Mouse (Mus musculus) intestine, postnatal 0 days (tissue): ENCODE measurements around the gene Dsn1. TPM values are rescaled to one million over a fixed set of nuclear protein-coding genes. Genes with fewer than 3 reads are reported as not detected.

Source experiments
- ATAC-seq: fragments of 200-750 bp; cut with Nextera tagmentation; 2 replicates; pipeline ENCODE4 v1.8.0; 2017; ENCODE audit warnings: mild to moderate bottlenecking, moderate TSS enrichment, moderate library complexity
- H3K27ac ChIP-seq: fragments of 300-500 bp; sonication (generic); 2 replicates; pipeline ENCODE4 v1.5.1; 2014; ENCODE audit warnings: mild to moderate bottlenecking, low read depth, low read length, moderate library complexity
- H3K27me3 ChIP-seq: fragments of 300-500 bp; sonication (generic); replicated peaks from 2 replicates; pipeline ENCODE4 v1.6.1; 2014; ENCODE audit warnings: low read length, mixed read lengths; ENCODE audit not compliant: control insufficient read depth, insufficient read depth
- H3K36me3 ChIP-seq: fragments of 300-500 bp; sonication (generic); 2 replicates; pipeline ENCODE4 v1.6.1; 2014; ENCODE audit warnings: mild to moderate bottlenecking, moderate library complexity; ENCODE audit not compliant: control insufficient read depth, insufficient read depth
- H3K4me1 ChIP-seq: fragments of 300-500 bp; sonication (generic); replicated peaks from 2 replicates; pipeline ENCODE4 v1.6.1; 2014; ENCODE audit warnings: antibody characterized with exemption, low read length, mixed read lengths; ENCODE audit not compliant: control insufficient read depth, insufficient read depth
- H3K4me2 ChIP-seq: fragments of 300-500 bp; sonication (generic); replicated peaks from 2 replicates; pipeline ENCODE4 v1.6.1; 2014; ENCODE audit warnings: low read depth, mild to moderate bottlenecking, moderate library complexity
- H3K4me3 ChIP-seq: fragments of 300-500 bp; sonication (generic); 2 replicates; pipeline ENCODE4 v1.5.1; 2014; ENCODE audit warnings: low read depth, low read length
- H3K9ac ChIP-seq: fragments of 300-500 bp; sonication (generic); 2 replicates; pipeline ENCODE4 v1.6.1; 2014; ENCODE audit warnings: mild to moderate bottlenecking, low read depth, low read length
- H3K9me3 ChIP-seq: fragments of 300-500 bp; sonication (generic); 2 replicates; pipeline ENCODE4 v1.6.1; 2016; ENCODE audit warnings: mixed run types; ENCODE audit not compliant: control insufficient read depth
- CTCF ChIP-seq: sonication (generic); IDR thresholded peaks from 2 replicates; pipeline ENCODE4 v1.5.1; 2016; ENCODE audit warnings: low read depth, mild to moderate bottlenecking, control low read depth, antibody characterized with exemption, moderate library complexity
- WGBS: fragments of 180-500 bp; shearing (Covaris S2); extraction: QIAGEN DNeasy Blood & Tissue Kit; methylation state at CpG from one replicate; pipeline ENCODE4 v1.1.7; 2014; 5-methylcytosine and 5-hydroxymethylcytosine counted together
- polyA plus RNA-seq: library from polyadenylated mRNA; unstranded; fragments of >200 nt; fragmentation: Nextera tagmentation; extraction: Ambion mirVana; gene quantifications from 2 replicates; pipeline ENCODE4 v1.2.1, GENCODE M21; 2015

Gene Dsn1
- polyA plus RNA-seq, 1 experiment from 2014 or later: 7.9 TPM

DNA sequence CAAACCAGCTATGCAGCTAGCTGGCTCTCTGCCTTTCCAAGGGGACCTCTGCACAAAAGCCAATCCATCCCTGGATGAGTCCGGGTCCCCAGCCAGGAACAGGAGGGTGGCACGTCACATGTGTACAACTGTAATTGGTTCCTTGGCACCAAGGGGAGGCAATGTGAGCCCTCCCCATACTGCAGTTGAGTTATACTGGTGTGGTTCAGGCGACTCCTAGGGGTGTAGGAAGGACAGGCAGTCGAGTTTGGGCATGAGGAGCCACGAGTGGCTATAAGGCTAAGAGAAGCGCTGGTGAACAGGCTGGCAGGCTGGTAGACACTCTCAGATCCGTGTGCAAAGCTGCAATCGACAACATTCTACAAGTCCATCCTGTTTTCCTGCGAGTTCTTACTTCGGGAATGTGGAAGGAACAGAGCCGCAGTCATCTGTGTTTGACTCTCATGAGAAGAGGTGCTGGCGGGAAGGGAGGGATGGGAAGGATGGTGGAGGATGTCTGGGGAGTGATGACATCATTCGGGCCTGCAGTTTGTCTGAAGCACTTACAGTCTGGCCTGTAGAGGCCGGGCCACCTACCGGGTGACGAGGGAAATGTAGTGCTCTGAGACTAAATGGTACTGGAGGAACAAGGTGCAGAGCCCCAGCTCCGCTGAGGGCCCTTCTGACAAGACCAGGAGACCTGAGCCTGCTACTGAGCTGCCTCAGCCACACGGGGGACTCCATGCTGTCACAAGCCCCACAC is 9.7 kb upstream of the Dsn1 start:
- Histone ChIP-seq H3K9ac (no peak overlapping the region), H3K9me3 (no peaks in the 10 kb centered on the region), H3K36me3 (peaks cover 36% of the 10 kb centered on the region), H3K4me2 (no peak overlapping the region), H3K27me3 (no peaks in the 10 kb centered on the region), H3K4me1 (0 out of 2 replicates have a peak, but pooled peaks cover 3% of the 10 kb centered on the region), H3K4me3 (no peak overlapping the region), H3K27ac (no peak overlapping the region)
- peak; percentile 56 for TF ChIP-seq CTCF
- ATAC-seq: no peak
- 78% methylated on average over 18 of the region's 18 CpGs for WGBS

DNA sequence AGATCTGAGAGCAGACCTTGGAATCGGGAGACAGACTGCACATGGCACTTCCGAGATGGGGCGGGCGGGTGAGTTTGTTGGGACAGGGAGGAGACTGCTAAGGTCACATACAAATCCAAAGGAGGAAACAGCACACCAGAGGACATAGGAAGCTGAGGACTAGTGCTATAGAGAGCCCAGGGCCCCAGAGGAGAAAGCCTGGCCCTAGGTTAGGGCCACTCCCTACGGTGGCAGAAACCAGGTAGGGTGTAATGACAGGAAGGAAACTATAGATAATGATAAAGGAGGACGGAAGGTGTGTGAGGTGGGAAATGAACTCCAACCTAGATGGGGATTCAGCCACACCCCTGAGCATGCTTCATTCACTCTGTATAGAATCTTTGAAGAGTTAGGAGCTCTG is 5.4 kb upstream of the Dsn1 start:
- Histone ChIP-seq H3K4me3 (no peak overlapping the region), H3K27ac (no peak overlapping the region), H3K36me3 (peaks cover 2% of the 10 kb centered on the region; the same call in 1 of the 2 replicates), H3K9ac (no peak overlapping the region), H3K4me1 (peaks cover 9% of the 10 kb centered on the region), H3K27me3 (no peaks in the 10 kb centered on the region), H3K9me3 (no peaks in the 10 kb centered on the region), H3K4me2 (no peak overlapping the region)
- no peak for TF ChIP-seq CTCF
- 45% methylated on average over 6 of the region's 6 CpGs for WGBS
- ATAC-seq: peak; percentile 72

DNA sequence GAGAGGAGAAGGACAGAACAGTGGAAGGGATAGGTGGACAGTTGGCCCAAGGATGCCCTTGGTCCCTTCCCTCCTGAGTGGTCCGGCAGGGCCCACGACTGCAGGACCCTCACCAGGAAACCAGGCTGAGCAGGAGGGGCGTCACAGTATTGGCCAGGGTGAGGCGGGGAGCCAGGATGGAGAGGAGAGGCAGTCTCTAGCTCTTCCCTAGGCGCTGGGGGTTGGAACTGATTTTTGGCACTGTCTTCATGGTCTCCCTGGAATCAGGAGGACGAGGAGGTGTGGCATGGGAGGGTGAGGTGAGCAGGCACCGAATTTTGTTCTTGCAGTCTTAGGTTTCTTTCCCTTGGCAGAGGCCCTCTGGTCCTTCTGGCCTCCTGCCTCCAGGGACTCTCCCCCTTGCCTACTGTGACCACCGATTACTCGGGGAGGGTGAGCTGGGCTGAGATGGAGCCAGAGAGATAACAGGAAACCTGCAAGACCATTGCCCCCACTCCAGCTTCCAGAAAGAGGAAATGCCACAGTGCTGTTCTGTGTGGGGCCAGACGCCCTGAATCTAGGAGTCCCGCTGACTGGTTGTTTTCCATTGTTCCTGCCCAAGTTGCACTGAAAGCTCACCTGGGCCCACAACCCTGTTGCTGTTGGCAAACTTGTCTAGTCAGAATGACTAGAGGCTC is 3.8 kb upstream of the Dsn1 start:
- Histone ChIP-seq H3K27ac (no peak overlapping the region), H3K4me2 (no peak overlapping the region), H3K4me1 (peaks cover 9% of the 10 kb centered on the region), H3K9ac (no peak overlapping the region), H3K27me3 (no peaks in the 10 kb centered on the region), H3K4me3 (no peak overlapping the region), H3K36me3 (0 out of 2 replicates have a peak, but pooled peaks cover 2% of the 10 kb centered on the region), H3K9me3 (no peaks in the 10 kb centered on the region)
- ATAC-seq: no peak
- WGBS: 47% methylated on average over 11 of the region's 11 CpGs
- no peak for TF ChIP-seq CTCF

DNA sequence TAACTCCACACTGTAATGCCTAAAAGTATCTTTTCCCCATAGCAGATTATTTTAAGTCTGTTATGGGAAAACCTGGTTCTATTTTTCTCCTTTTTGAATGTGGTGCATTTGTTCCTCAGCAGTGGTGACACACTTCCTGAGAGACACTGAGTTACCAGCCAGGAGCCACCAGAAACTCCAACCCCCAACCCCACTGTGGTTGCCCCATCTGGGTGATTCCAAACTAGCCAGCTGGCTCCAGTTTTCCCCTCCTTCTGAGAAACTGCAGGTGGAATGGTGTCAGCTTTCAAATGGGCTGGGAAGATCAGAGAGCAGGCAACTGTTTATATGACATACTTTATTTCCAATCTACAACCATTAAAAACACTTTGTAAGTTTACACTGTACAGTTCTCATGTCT is 3.2 kb upstream of the Dsn1 start:
- H3K4me1 ChIP-seq: peaks cover 9% of the 10 kb centered on the region
- no peak for ATAC-seq

DNA sequence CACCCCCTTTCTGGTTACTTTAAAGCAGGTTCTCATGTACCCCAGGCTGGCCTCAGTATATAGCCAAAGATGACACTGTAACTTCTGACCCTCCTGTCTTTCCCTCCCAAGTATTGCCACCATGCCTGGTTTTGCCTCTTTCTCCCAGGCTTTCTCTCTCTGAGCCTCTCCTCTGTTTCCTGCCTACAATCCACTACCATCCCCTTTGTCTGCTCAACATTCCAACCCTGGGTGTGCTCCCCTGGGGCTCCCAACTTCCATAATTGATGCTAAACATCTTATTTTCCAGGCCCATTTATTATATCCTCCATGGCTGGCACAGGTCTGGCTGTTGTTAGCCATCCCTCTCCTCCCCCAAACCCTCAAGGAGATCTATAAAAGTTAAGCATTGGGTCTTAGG is 1.6 kb upstream of the Dsn1 start:
- no peak for TF ChIP-seq CTCF

More for the DNA sequence above, 3.2 kb upstream of the Dsn1 start:
- no peak overlapping the region for H3K27ac ChIP-seq
- TF ChIP-seq CTCF: no peak
- H3K9me3 ChIP-seq: no peaks in the 10 kb centered on the region
- H3K36me3 ChIP-seq: 0 out of 2 replicates have a peak, but pooled peaks cover under 1% of the 10 kb centered on the region
- no peaks in the 10 kb centered on the region for H3K27me3 ChIP-seq
- no peak overlapping the region for H3K4me3 ChIP-seq
- H3K9ac ChIP-seq: no peak overlapping the region
- H3K4me2 ChIP-seq: no peak overlapping the region

DNA sequence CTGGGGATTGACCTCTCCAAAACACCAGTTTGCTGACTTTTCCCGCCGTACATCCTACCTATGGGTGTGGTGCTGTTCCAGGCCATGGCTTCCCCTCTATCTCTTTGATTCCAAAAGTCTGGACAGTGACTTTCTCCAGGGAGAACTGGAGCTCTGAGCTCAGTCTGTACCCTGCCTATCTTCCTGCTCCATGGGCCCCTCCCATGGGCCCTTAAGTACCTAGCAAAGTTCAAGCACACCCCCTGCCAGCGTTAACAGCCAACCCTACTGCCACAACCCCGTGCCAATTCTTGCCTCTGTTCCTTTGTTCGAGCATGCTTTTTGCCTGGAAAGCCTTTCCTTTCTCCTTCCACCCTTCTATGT is 261 bp upstream of the Dsn1 start:
- 18% methylated on average over 5 of the region's 5 CpGs for whole genome bisulfite sequencing
- Histone ChIP-seq H3K27ac (peak overlapping the region; percentile 52), H3K36me3 (peaks cover 6% of the 10 kb centered on the region; the same call in 1 of the 2 replicates), H3K4me3 (peak overlapping the region; percentile 65), H3K9me3 (no peaks in the 10 kb centered on the region), H3K9ac (peak overlapping the region; percentile 64), H3K4me2 (peak overlapping the region; percentile 94), H3K4me1 (peaks cover 7% of the 10 kb centered on the region), H3K27me3 (no peaks in the 10 kb centered on the region)
- ATAC-seq: peak; percentile 29; the same call in 1 of the 2 replicates
- no peak for TF ChIP-seq CTCF

More for the DNA sequence above, 1.6 kb upstream of the Dsn1 start:
- peaks cover 6% of the 10 kb centered on the region; the same call in 1 of the 2 replicates for H3K36me3 ChIP-seq
- peaks cover 9% of the 10 kb centered on the region for H3K4me1 ChIP-seq
- H3K9ac ChIP-seq: no peak overlapping the region
- H3K27me3 ChIP-seq: no peaks in the 10 kb centered on the region
- H3K27ac ChIP-seq: no peak overlapping the region
- H3K4me3 ChIP-seq: no peak overlapping the region
- ATAC-seq: no peak
- no peak overlapping the region for H3K4me2 ChIP-seq
- no peaks in the 10 kb centered on the region for H3K9me3 ChIP-seq
